Mouse (Mus musculus): ENCODE measurements around the gene Fbxo39. TPM values are rescaled to one million over a fixed set of nuclear protein-coding genes. Genes with fewer than 3 reads are reported as not detected.
A peak's percentile ranks its signal among the peaks of the same experiment; 100 is the strongest.

The Fbxo39 gene
- polyA plus RNA-seq, 1 experiment from 2014 or later = not detected

GRCm38 (mm10) chr11:72349652-72350051, 35.4 kb downstream of the Fbxo39 start:
- Histone ChIP-seq H3K4me2 (no peak overlapping the region), H3K36me3 (ENCODE audit: control insufficient read depth, insufficient read depth, low read length) (no peaks in the 10 kb centered on the region), H3K27me3 (replicated peaks; ENCODE audit: control insufficient read depth, insufficient read depth, low read length) (no peaks in the 10 kb centered on the region), H3K4me1 (replicated peaks; ENCODE audit: control insufficient read depth, insufficient read depth, low read length) (no peaks in the 10 kb centered on the region), H3K27ac (ENCODE audit: low read depth, low read length) (no peak overlapping the region), H3K9me3 (ENCODE audit: control insufficient read depth, low read length) (no peaks in the 10 kb centered on the region), H3K9ac (ENCODE audit: low read depth, low read length) (no peak overlapping the region), H3K4me3 (ENCODE audit: low read depth, low read length) (no peak overlapping the region)
- ATAC-seq (replicated peaks; ENCODE audit: low FRiP score) (no peak), DNase-seq (ENCODE audit: low spot score) (no peak)
- WGBS = 57% methylated on average over 4 of the region's 4 CpGs

GRCm38 (mm10) chr11:72352272-72352671, 38.0 kb downstream of the Fbxo39 start:
- DNase-seq (ENCODE audit: low spot score) (no peak), ATAC-seq (replicated peaks; ENCODE audit: low FRiP score) (no peak)
- H3K27me3 ChIP-seq (replicated peaks; ENCODE audit: control insufficient read depth, insufficient read depth, low read length) = no peaks in the 10 kb centered on the region
- 49% methylated on average over 1 of the region's 1 CpGs for WGBS
- H3K27ac ChIP-seq (ENCODE audit: low read depth, low read length) = no peak overlapping the region
- no peaks in the 10 kb centered on the region for H3K9me3 ChIP-seq (ENCODE audit: control insufficient read depth, low read length)
- no peak overlapping the region for H3K4me2 ChIP-seq
- no peak overlapping the region for H3K9ac ChIP-seq (ENCODE audit: low read depth, low read length)
- H3K4me1 ChIP-seq (replicated peaks; ENCODE audit: control insufficient read depth, insufficient read depth, low read length) = no peaks in the 10 kb centered on the region
- no peaks in the 10 kb centered on the region for H3K36me3 ChIP-seq (ENCODE audit: control insufficient read depth, insufficient read depth, low read length)
- H3K4me3 ChIP-seq (ENCODE audit: low read depth, low read length) = no peak overlapping the region

DNA sequence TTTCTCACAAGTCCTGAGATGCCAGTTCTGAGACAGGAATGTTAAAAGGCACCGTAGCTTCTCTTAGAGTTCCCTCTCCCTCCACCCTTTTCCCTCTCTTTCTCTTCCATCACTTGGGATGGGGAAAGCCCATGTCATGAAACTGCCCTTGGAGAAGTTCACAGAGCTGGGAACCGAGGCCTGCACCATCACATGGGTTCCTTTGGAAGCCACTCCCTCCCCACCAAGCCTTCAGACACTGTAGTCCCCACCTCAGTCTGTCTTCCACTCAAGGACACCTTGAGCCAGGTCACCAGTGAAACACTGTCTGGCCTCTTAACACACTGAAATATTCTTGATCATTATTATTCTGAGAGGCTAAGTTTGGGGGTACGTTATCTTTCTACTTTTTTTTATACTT, 38.9 kb downstream of the Fbxo39 start:
- H3K27me3 ChIP-seq (replicated peaks; ENCODE audit: control insufficient read depth, insufficient read depth, low read length) = no peaks in the 10 kb centered on the region
- ATAC-seq (replicated peaks; ENCODE audit: low FRiP score) = no peak
- no peak overlapping the region for H3K9ac ChIP-seq (ENCODE audit: low read depth, low read length)
- no peaks in the 10 kb centered on the region for H3K4me1 ChIP-seq (replicated peaks; ENCODE audit: control insufficient read depth, insufficient read depth, low read length)
- WGBS = 78% methylated on average over 3 of the region's 3 CpGs
- no peak for DNase-seq (ENCODE audit: low spot score)
- H3K9me3 ChIP-seq (ENCODE audit: control insufficient read depth, low read length) = no peaks in the 10 kb centered on the region
- no peaks in the 10 kb centered on the region for H3K36me3 ChIP-seq (ENCODE audit: control insufficient read depth, insufficient read depth, low read length)
- H3K4me3 ChIP-seq (ENCODE audit: low read depth, low read length) = no peak overlapping the region
- H3K27ac ChIP-seq (ENCODE audit: low read depth, low read length) = no peak overlapping the region
- H3K4me2 ChIP-seq = no peak overlapping the region

DNA sequence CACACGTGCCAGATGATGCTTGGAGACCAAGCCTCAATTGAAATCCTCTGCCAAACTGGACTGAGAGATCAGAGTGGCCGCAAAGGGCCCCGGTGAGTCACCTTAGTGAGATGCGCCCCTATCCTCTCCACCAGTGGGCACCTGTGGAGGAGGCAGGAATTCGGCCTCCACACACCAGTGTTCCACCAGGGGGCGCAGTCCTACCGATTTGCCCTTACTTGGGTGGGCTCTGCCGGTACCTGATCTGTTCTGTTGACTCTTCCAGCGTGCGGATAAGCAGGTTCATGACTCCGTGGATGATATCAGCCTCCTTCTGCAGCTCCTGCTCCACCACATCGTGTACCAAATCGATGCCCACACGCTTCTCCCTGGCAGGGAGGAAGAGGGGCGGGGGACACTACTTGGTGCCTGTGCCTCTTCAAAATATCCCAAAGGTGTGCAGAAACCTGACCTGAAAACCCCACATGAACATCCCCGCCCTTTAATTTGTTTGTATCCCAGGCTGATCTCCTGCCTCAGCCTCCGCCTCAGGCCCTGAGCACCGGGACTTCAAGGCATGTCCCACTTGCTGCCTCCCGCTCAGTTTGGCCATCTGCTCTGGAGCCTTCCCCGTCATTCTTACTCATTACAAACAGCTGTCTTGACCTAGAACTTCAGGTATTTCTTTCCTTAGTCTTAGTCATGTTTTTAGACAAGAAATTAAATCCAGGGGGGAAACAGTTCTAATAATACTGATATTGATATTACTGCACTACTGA, 40.9 kb downstream of the Fbxo39 start:
- Histone ChIP-seq H3K27ac (ENCODE audit: low read depth, low read length) (no peak overlapping the region), H3K4me1 (replicated peaks; ENCODE audit: control insufficient read depth, insufficient read depth, low read length) (no peaks in the 10 kb centered on the region), H3K36me3 (ENCODE audit: control insufficient read depth, insufficient read depth, low read length) (no peaks in the 10 kb centered on the region), H3K27me3 (replicated peaks; ENCODE audit: control insufficient read depth, insufficient read depth, low read length) (no peaks in the 10 kb centered on the region), H3K9me3 (ENCODE audit: control insufficient read depth, low read length) (no peaks in the 10 kb centered on the region), H3K4me2 (peak overlapping the region; percentile 41), H3K9ac (ENCODE audit: low read depth, low read length) (no peak overlapping the region), H3K4me3 (ENCODE audit: low read depth, low read length) (no peak overlapping the region)
- DNase-seq (ENCODE audit: low spot score) = peak; percentile 72
- ATAC-seq (replicated peaks; ENCODE audit: low FRiP score) = peak; percentile 51; the same call in 1 of the 2 replicates
- 18% methylated on average over 20 of the region's 20 CpGs for whole genome bisulfite sequencing

GRCm38 (mm10) chr11:72361385-72362346, 47.4 kb downstream of the Fbxo39 start:
- ATAC-seq (replicated peaks; ENCODE audit: low FRiP score) = peak; percentile 72
- no peaks in the 10 kb centered on the region for H3K4me1 ChIP-seq (replicated peaks; ENCODE audit: control insufficient read depth, insufficient read depth, low read length)
- no peak overlapping the region for H3K27ac ChIP-seq (ENCODE audit: low read depth, low read length)
- H3K27me3 ChIP-seq (replicated peaks; ENCODE audit: control insufficient read depth, insufficient read depth, low read length) = no peaks in the 10 kb centered on the region
- peak; percentile 63 for DNase-seq (ENCODE audit: low spot score)
- H3K4me2 ChIP-seq = peak overlapping the region; percentile 76
- no peaks in the 10 kb centered on the region for H3K9me3 ChIP-seq (ENCODE audit: control insufficient read depth, low read length)
- peak overlapping the region; percentile 44 for H3K9ac ChIP-seq (ENCODE audit: low read depth, low read length)
- H3K4me3 ChIP-seq (ENCODE audit: low read depth, low read length) = peak overlapping the region; percentile 42
- no peaks in the 10 kb centered on the region for H3K36me3 ChIP-seq (ENCODE audit: control insufficient read depth, insufficient read depth, low read length)
- 12% methylated on average over 42 of the region's 42 CpGs for WGBS

DNA sequence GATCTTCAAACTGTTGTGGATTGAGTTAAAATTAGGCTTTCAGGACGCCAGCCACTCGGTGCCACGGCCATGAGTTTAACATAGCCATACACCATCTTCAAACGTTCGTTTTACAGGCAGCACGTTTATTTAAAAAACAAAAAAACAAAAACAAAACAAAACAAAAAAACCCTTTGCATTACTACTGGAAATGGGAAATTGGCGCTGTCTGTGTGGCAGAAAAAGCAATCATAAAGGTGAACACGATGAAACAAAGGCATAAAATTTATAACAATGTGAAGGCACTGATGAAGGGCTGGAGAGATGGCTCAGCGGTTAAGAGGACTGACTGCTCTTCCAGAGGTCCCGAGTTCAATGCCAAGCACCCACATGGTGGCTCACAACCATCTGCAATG, 48.1 kb downstream of the Fbxo39 start, which contains the start of gene Tekt1:
Gene Tekt1 (minus strand): TSS at position 96 of the 395 bp plus-strand sequence.
- no peaks in the 10 kb centered on the region for H3K4me1 ChIP-seq (replicated peaks; ENCODE audit: control insufficient read depth, insufficient read depth, low read length)
- no peaks in the 10 kb centered on the region for H3K9me3 ChIP-seq (ENCODE audit: control insufficient read depth, low read length)
- H3K27ac ChIP-seq (ENCODE audit: low read depth, low read length) = no peak within 1 kb of the TSS
- DNase-seq (ENCODE audit: low spot score) = no peak
- H3K9ac ChIP-seq (ENCODE audit: low read depth, low read length) = peak within 1 kb of the TSS; percentile 44
- H3K4me3 ChIP-seq (ENCODE audit: low read depth, low read length) = peak within 1 kb of the TSS; percentile 42
- no peak for ATAC-seq (replicated peaks; ENCODE audit: low FRiP score)
- no peaks in the 10 kb centered on the region for H3K27me3 ChIP-seq (replicated peaks; ENCODE audit: control insufficient read depth, insufficient read depth, low read length)
- H3K4me2 ChIP-seq = peak within 1 kb of the TSS; percentile 76
- no peaks in the 10 kb centered on the region for H3K36me3 ChIP-seq (ENCODE audit: control insufficient read depth, insufficient read depth, low read length)
- WGBS = 40% methylated on average over 10 of the region's 10 CpGs

DNA sequence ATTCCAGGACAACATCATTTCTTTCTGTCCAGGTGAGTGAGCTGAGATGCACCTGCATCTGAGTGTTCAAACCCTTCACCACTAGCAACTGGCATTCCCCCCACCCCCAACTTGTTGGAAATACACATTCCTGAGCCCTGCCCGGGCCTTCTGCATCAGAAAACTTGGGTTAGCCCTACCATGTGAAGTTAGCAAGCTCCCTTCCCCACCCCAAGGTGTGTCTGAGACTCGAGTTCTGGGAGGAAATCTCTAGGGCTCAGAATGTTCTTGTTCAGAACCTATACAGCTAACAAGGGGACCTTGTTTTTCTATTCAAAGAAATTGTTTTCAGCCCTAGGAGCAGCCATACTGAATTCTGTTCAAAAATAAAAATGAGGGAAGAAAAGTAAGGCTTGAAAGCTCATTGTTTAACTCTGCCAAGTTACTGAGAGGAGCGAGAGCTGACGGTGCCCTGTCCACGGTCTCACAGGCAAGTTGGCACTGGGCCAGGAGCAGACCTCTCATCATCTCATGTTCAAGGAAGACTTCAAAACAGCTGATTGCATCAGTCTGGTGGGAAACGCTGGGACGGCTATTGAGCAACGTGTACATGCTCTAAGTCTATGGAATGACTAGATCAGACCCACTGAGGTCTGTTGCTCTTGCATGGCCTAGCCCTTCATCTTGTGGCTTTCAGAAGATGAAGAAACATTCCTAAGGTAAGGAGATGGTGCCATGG, 49.4 kb downstream of the Fbxo39 start:
- ATAC-seq (replicated peaks; ENCODE audit: low FRiP score) (no peak), DNase-seq (ENCODE audit: low spot score) (no peak)
- H3K4me3 ChIP-seq (ENCODE audit: low read depth, low read length) = no peak overlapping the region
- H3K27ac ChIP-seq (ENCODE audit: low read depth, low read length) = no peak overlapping the region
- no peaks in the 10 kb centered on the region for H3K9me3 ChIP-seq (ENCODE audit: control insufficient read depth, low read length)
- no peaks in the 10 kb centered on the region for H3K27me3 ChIP-seq (replicated peaks; ENCODE audit: control insufficient read depth, insufficient read depth, low read length)
- 79% methylated on average over 8 of the region's 8 CpGs for WGBS
- H3K4me2 ChIP-seq = no peak overlapping the region
- no peak overlapping the region for H3K9ac ChIP-seq (ENCODE audit: low read depth, low read length)
- no peaks in the 10 kb centered on the region for H3K36me3 ChIP-seq (ENCODE audit: control insufficient read depth, insufficient read depth, low read length)
- H3K4me1 ChIP-seq (replicated peaks; ENCODE audit: control insufficient read depth, insufficient read depth, low read length) = no peaks in the 10 kb centered on the region

- Histone ChIP-seq H3K36me3 (ENCODE audit: control insufficient read depth, insufficient read depth, low read length) (no peaks in the 10 kb centered on the region), H3K4me2 (no peak overlapping the region), H3K9ac (ENCODE audit: low read depth, low read length) (no peak overlapping the region), H3K4me1 (replicated peaks; ENCODE audit: control insufficient read depth, insufficient read depth, low read length) (no peaks in the 10 kb centered on the region), H3K4me3 (ENCODE audit: low read depth, low read length) (no peak overlapping the region), H3K27ac (ENCODE audit: low read depth, low read length) (no peak overlapping the region), H3K27me3 (replicated peaks; ENCODE audit: control insufficient read depth, insufficient read depth, low read length) (0 out of 2 replicates have a peak, but pooled peaks cover 3% of the 10 kb centered on the region), H3K9me3 (ENCODE audit: control insufficient read depth, low read length) (no peaks in the 10 kb centered on the region)
- WGBS = 88% methylated on average over 5 of the region's 5 CpGs
- ATAC-seq (replicated peaks; ENCODE audit: low FRiP score) = no peak
- no peak for DNase-seq (ENCODE audit: low spot score)
Observed at GRCm38 (mm10) chr11:72364526-72364925, 50.3 kb downstream of the Fbxo39 start.
